Mouse (Mus musculus) CH12.LX (cell line): Measurements from ENCODE around the gene Gpr68. TPM values are rescaled to one million over a fixed set of nuclear protein-coding genes. Genes with fewer than 3 reads are reported as not detected.

Experiments
- DNase-seq: peaks from one replicate; pipeline ENCODE4 v3.0.0-alpha.2; 2013; ENCODE audit errors: extremely low read depth
- H3K27ac ChIP-seq: 2 replicates; pipeline ENCODE4 v1.5.1; 2012; ENCODE audit warnings: low read depth, mild to moderate bottlenecking, control low read depth, moderate library complexity; ENCODE audit not compliant: insufficient read depth
- H3K27me3 ChIP-seq: replicated peaks from 2 replicates; pipeline ENCODE3; 2012; ENCODE audit warnings: inconsistent platforms
- H3K36me3 ChIP-seq, 2 experiments: replicated peaks in 1 of 2; 2 replicates each; pipeline versions ENCODE3 to v1.6.1; 2012; ENCODE audit warnings: inconsistent platforms in 1 of 2, low read length in 1 of 2, mild to moderate bottlenecking in 1 of 2, mixed read lengths in 1 of 2, moderate library complexity in 1 of 2; ENCODE audit not compliant: control insufficient read depth in 1 of 2, insufficient read depth in 1 of 2
- H3K4me1 ChIP-seq, 2 experiments: 2 replicates each; pipeline ENCODE4 v1.6.1; 2012; ENCODE audit warnings: inconsistent platforms in 1 of 2, moderate library complexity in 1 of 2; ENCODE audit not compliant: insufficient read depth in 2 of 2, control insufficient read depth in 1 of 2
- H3K4me2 ChIP-seq: 2 replicates; pipeline ENCODE4 v1.6.1; 2012; ENCODE audit warnings: low read depth, mild to moderate bottlenecking, control low read depth; ENCODE audit not compliant: poor library complexity, insufficient read depth, severe bottlenecking
- H3K4me3 ChIP-seq, 3 experiments: fragments of 150-350 bp in 1 of 3; sonication (generic) in 1 of 3; replicated peaks in 1 of 3; 2 replicates each; pipeline versions ENCODE3 to v1.5.1; 2011 to 2012; ENCODE audit warnings: low read depth in 2 of 3, low read length in 2 of 3, mild to moderate bottlenecking in 2 of 3, moderate library complexity in 2 of 3, control low read depth in 1 of 3, improper control_type of control experiment in 1 of 3, inconsistent platforms in 1 of 3, mixed read lengths in 1 of 3; ENCODE audit not compliant: poor library complexity in 1 of 3
- H3K79me2 ChIP-seq: replicated peaks from 2 replicates; pipeline ENCODE4 v1.6.1; 2012; ENCODE audit warnings: mild to moderate bottlenecking, moderate library complexity; ENCODE audit not compliant: control insufficient read depth, poor library complexity, insufficient read depth, severe bottlenecking; ENCODE audit errors: extremely low read depth
- H3K9ac ChIP-seq: 2 replicates; pipeline ENCODE4 v1.6.1; 2012; ENCODE audit warnings: low read depth, mild to moderate bottlenecking, control low read depth, moderate library complexity; ENCODE audit not compliant: insufficient read depth
- H3K9me3 ChIP-seq: replicated peaks from 2 replicates; pipeline ENCODE3; 2012; ENCODE audit warnings: low read length, inconsistent platforms, mixed read lengths
- BHLHE40 ChIP-seq: IDR thresholded peaks from 2 replicates; pipeline ENCODE4 v1.6.1; 2011; ENCODE audit warnings: mild to moderate bottlenecking, low read depth, low read length, improper control_type of control experiment
- CHD1 ChIP-seq: IDR thresholded peaks from 2 replicates; pipeline ENCODE4 v1.6.1; 2012; ENCODE audit warnings: low read depth, low read length, improper control_type of control experiment, inconsistent platforms
- CHD2 ChIP-seq: IDR thresholded peaks from 2 replicates; pipeline ENCODE4 v1.6.1; 2011; ENCODE audit warnings: low read length, improper control_type of control experiment
- CTCF ChIP-seq, 2 experiments: IDR thresholded peaks in 1 of 2; conservative IDR thresholded peaks in 1 of 2; 2 replicates each; pipeline ENCODE4 v1.5.1; 2011 to 2012; ENCODE audit warnings: low read depth in 2 of 2, low read length in 2 of 2, improper control_type of control experiment in 1 of 2, inconsistent platforms in 1 of 2, mild to moderate bottlenecking in 1 of 2, moderate library complexity in 1 of 2
- E2F4 ChIP-seq: IDR thresholded peaks from 2 replicates; pipeline ENCODE4 v1.6.1; 2011; ENCODE audit warnings: low read depth, low read length, improper control_type of control experiment; ENCODE audit not compliant: insufficient replicate concordance
- ELF1 ChIP-seq: IDR thresholded peaks from 2 replicates; pipeline ENCODE4 v1.6.1; 2014; ENCODE audit warnings: low read depth, mild to moderate bottlenecking, inconsistent platforms, low read length, improper control_type of control experiment
- EP300 ChIP-seq: IDR thresholded peaks from 2 replicates; pipeline ENCODE4 v1.6.1; 2011; ENCODE audit warnings: low read length, improper control_type of control experiment
- KAT2A ChIP-seq: IDR thresholded peaks from 2 replicates; pipeline ENCODE4 v1.6.1; 2012; ENCODE audit warnings: low read length, improper control_type of control experiment, inconsistent platforms; ENCODE audit not compliant: insufficient replicate concordance
- MEF2A ChIP-seq: IDR thresholded peaks from 2 replicates; pipeline ENCODE4 v1.6.1; 2014; ENCODE audit warnings: low read depth, mild to moderate bottlenecking, inconsistent platforms, low read length, improper control_type of control experiment, borderline replicate concordance
- MYC ChIP-seq: IDR thresholded peaks from 2 replicates; pipeline ENCODE4 v1.6.1; 2011; ENCODE audit warnings: low read depth, mild to moderate bottlenecking, improper control_type of control experiment, low read length
- NELFE ChIP-seq: IDR thresholded peaks from 2 replicates; pipeline ENCODE4 v1.6.1; 2011; ENCODE audit warnings: low read depth, low read length, improper control_type of control experiment
- NRF1 ChIP-seq: IDR thresholded peaks from 2 replicates; pipeline ENCODE4 v1.6.1; 2014; ENCODE audit warnings: low read depth, mild to moderate bottlenecking, inconsistent platforms, low read length, improper control_type of control experiment, moderate library complexity
- POLR2A ChIP-seq: IDR thresholded peaks from 2 replicates; pipeline ENCODE4 v1.6.1; 2011; ENCODE audit warnings: low read depth, mild to moderate bottlenecking, improper control_type of control experiment, low read length
- POLR2AphosphoS2 ChIP-seq: IDR thresholded peaks from 2 replicates; pipeline ENCODE4 v1.6.1; 2011; ENCODE audit warnings: low read depth, low read length, improper control_type of control experiment
- SIN3A ChIP-seq: IDR thresholded peaks from 2 replicates; pipeline ENCODE4 v1.6.1; 2012; ENCODE audit warnings: low read length, improper control_type of control experiment, inconsistent platforms
- SMC3 ChIP-seq: IDR thresholded peaks from 2 replicates; pipeline ENCODE4 v1.6.1; 2011; ENCODE audit warnings: low read depth, low read length, improper control_type of control experiment
- USF1 ChIP-seq: IDR thresholded peaks from 2 replicates; pipeline ENCODE4 v1.6.1; 2014; ENCODE audit warnings: low read depth, mild to moderate bottlenecking, inconsistent platforms, low read length, improper control_type of control experiment
- USF2 ChIP-seq: conservative IDR thresholded peaks from 2 replicates; pipeline ENCODE4 v1.6.1; 2011; ENCODE audit warnings: low read depth, low read length, improper control_type of control experiment
- ZMIZ1 ChIP-seq: IDR thresholded peaks from 2 replicates; pipeline ENCODE4 v1.6.1; 2012; ENCODE audit warnings: low read depth, mild to moderate bottlenecking, inconsistent platforms, low read length, improper control_type of control experiment
- ZNF384 ChIP-seq: IDR thresholded peaks from 2 replicates; pipeline ENCODE4 v1.6.1; 2012; ENCODE audit warnings: low read depth, low read length, improper control_type of control experiment, inconsistent platforms
- dilution Hi-C: fragments of 300-500 bp; cut with MboI; formaldehyde crosslinking; loops from 2 replicates; pipeline ENCODE4 v1.14.3; 2020; ENCODE audit warnings: low sequenced_read_pairs; ENCODE audit not compliant: extremely low pct_unique_long_range_greater_than_20kb, extremely low pct_ligation_motif_present
- in situ Hi-C: fragments of 300-500 bp; cut with MboI; formaldehyde crosslinking; loops from 3 replicates; pipeline ENCODE4 v1.14.3; 2019; ENCODE audit warnings: low sequenced_read_pairs, low pct_ligation_motif_present, low pct_unique_long_range_greater_than_20kb, mixed read lengths
- polyA plus RNA-seq: library from polyadenylated mRNA; unstranded; fragments of >175 nt; gene quantifications from 2 replicates; pipeline ENCODE4 v1.2.1, GENCODE M21; 2012; ENCODE audit warnings: low read depth; ENCODE audit not compliant: insufficient read length
- total RNA-seq, 2 experiments: library from RNA; depleted of rRNA; stranded (reverse); fragments of 300-350 nt in 1 of 2; fragments of >200 nt in 1 of 2; gene quantifications; 2 replicates each; pipeline ENCODE4 v1.2.3; 2012 to 2014

Gpr68 gene
- total and polyA plus RNA-seq, 3 experiments = 1.2 to 4.2 (median 1.5) TPM

DNA sequence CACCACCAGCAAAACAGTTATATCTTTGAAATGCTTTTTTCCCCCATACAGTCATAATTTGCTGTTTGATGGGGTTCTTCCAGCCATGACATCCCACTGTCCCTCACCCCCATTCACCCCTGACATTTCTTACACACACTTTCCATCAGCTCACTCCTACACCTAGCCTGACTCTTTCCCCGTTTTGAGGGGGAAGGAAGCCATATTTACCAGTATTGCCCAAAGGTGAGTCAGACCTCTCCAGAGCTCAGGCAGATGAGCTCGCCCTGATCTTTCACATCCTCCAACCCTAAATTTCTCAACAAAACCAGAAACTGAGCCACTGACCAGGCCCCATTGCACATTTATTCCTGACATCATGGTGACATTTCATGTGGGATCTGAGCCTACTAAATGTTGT lies 36.2 kb downstream of the Gpr68 start:
- Histone ChIP-seq H3K27ac (no peak overlapping the region), H3K4me1 (peaks cover 2 to 23% of the 10 kb centered on the region in 2 experiments; a peak in 3 of 4 replicates), H3K4me2 (no peak overlapping the region), H3K4me3 (no peak overlapping the region), H3K79me2 (no peaks in the 10 kb centered on the region), H3K36me3 (peaks cover 0 to 60% of the 10 kb centered on the region in 2 experiments), H3K9ac (no peak overlapping the region), H3K27me3 (no peaks in the 10 kb centered on the region), H3K9me3 (peaks cover 8% of the 10 kb centered on the region)
- in situ Hi-C loops (no loop called here), dilution Hi-C loops (no loop called here)
- DNase-seq = no peak
- TF ChIP-seq USF1 (no peak), ELF1 (no peak), ZMIZ1 (no peak), CHD2 (no peak), EP300 (no peak), USF2 (no peak), SIN3A (no peak), ZNF384 (no peak), CTCF (conservative IDR thresholded peaks at IDR 0.05 in 1 of 2, IDR thresholded peaks at IDR 0.05 in 1 of 2; ENCODE audit: low read depth in 2 of 2, low read length in 2 of 2) (no peak), E2F4 (no peak), SMC3 (no peak)

DNA sequence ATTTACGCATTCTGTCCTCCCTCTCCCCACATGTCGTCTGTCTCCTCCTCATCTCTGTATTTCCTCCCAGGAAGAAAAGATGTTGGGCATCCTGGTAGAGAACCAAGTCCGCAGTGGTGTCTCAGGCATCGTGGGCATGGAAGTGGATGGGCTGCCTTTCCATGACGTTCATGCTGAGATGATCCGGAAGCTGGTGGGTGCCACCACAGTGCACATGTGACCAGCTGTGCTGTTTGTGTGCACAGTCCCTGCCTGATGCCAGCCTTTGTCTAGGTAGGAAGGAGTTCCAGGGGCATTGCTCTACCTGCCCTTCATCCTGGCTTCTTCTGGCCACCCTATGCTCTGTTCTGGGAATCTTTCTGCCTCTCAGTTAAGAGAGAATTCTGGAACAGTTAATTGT lies 36.8 kb downstream of the Gpr68 start:
- H3K79me2 ChIP-seq = no peaks in the 10 kb centered on the region
- H3K27me3 ChIP-seq = no peaks in the 10 kb centered on the region
- H3K36me3 ChIP-seq = peaks cover 0 to 55% of the 10 kb centered on the region in 2 experiments
- no peak overlapping the region for H3K4me3 ChIP-seq
- peaks cover 8% of the 10 kb centered on the region for H3K9me3 ChIP-seq
- TF ChIP-seq SIN3A (no peak), MYC (no peak), ELF1 (no peak), POLR2AphosphoS2 (no peak), POLR2A (no peak), CHD1 (no peak), BHLHE40 (no peak), MEF2A (no peak), NELFE (no peak), USF2 (no peak), CHD2 (no peak), NRF1 (no peak), KAT2A (no peak)
- H3K4me2 ChIP-seq = no peak overlapping the region
- H3K4me1 ChIP-seq = peaks cover 2 to 21% of the 10 kb centered on the region in 2 experiments; a peak in 3 of 4 replicates
- H3K27ac ChIP-seq = no peak overlapping the region
- in situ Hi-C loops = no loop called here
- dilution Hi-C loops = no loop called here
- no peak for DNase-seq
- H3K9ac ChIP-seq = no peak overlapping the region
